Mouse (Mus musculus): Measurements from ENCODE around the gene Meiob. TPM values are rescaled to one million over a fixed set of nuclear protein-coding genes. Genes with fewer than 3 reads are reported as not detected.

Meiob gene
- 0.14 TPM in 2 replicates for polyA plus RNA-seq (2012)

DNA sequence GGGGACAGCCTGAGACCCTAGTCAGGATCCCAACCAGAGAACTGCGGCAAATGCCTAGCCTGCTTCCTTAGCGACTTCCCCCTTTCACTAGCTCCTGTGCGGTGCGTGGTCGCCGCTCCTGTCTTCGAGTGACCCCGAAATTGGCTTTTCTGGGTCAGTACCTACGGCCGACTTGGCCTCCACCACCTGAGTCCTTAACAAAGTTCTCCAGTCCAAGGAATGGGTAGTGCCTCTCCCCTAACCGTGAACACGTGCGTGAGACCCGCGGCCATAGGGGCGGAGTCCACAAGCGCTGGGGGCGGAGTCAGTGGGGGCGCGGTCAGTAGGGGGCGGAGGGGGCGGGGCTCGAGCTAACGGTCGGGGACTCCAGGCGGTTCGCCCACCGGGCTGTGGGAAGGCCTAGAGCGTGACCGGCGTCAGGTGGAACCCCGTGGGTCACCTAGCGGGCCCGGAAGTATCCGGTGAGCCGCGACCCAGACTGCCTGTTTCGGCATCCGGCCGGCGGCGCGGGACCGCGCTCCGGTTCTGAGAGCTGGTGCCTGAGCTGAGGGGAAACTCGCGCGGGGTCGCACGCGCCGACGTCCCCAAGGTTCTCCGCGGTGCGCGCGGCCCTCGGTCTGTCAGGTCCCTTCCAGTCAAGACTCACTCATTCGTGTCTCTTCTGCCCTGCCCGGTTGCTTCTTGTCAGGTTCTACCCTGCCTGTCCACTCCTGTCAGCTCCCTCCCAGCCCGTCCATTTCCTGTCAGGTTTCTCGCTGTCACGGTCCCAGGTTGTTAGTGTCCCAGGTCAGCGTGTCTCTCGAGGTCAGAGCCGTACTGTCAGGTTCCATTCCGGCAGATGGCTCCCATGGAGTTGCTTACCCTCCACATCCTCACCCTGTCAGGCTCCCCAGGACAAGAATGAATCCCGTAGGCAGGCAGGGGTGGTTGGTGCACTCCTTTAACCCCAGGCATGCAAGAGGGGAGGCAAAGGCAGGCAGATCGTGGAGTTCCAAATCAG, at the start of gene Meiob:
TSS of gene Meiob (plus strand) at position 338 of the 1,000 bp plus-strand sequence.
- TF ChIP-seq GATA1 (IDR thresholded peaks at IDR 0.05; ENCODE audit: low read length) = no peak

DNA sequence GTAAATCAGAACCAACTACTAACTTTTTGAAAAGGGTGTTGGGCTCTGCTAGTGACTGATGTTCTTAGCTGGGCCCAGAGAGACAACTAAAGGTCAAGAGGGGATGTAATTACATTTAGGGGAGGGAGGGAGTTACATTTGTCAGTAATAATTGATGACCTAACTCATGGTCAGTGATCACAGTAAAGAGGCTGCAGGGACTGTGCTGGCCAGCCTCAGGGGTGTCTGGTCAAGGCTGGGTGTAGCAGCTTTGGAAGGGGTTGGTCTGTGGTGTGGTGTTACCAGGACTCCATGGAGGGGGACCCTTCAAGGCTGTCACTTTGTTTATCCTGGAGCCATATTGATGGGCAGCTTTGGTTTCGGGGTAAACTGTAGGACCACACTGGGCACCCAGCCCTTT, 46.7 kb upstream of the Meiob start:
- no peak for TF ChIP-seq GATA1 (IDR thresholded peaks at IDR 0.05; ENCODE audit: low read length)

DNA sequence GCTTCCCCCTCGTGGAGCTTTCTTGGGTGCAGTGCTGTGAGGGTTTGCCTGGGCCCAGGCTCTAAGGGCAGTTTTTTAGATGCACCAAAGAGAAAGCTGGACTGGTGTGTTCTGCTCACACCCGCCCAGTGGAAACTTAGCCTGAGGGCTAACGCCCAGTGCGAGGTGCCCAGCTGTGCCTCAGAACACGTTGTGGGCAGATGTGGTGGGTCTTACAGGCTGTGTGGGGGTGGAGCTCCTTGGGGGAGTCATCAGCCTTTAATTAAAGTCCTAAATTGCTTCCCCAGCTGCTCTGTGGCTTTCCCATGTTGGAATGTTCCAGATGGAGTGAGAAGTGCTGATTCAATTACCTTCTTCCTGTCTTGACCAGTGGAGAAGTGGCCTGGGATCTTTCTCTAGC, 43.0 kb upstream of the Meiob start:
- TF ChIP-seq GATA1 (IDR thresholded peaks at IDR 0.05; ENCODE audit: low read length) = no peak

DNA sequence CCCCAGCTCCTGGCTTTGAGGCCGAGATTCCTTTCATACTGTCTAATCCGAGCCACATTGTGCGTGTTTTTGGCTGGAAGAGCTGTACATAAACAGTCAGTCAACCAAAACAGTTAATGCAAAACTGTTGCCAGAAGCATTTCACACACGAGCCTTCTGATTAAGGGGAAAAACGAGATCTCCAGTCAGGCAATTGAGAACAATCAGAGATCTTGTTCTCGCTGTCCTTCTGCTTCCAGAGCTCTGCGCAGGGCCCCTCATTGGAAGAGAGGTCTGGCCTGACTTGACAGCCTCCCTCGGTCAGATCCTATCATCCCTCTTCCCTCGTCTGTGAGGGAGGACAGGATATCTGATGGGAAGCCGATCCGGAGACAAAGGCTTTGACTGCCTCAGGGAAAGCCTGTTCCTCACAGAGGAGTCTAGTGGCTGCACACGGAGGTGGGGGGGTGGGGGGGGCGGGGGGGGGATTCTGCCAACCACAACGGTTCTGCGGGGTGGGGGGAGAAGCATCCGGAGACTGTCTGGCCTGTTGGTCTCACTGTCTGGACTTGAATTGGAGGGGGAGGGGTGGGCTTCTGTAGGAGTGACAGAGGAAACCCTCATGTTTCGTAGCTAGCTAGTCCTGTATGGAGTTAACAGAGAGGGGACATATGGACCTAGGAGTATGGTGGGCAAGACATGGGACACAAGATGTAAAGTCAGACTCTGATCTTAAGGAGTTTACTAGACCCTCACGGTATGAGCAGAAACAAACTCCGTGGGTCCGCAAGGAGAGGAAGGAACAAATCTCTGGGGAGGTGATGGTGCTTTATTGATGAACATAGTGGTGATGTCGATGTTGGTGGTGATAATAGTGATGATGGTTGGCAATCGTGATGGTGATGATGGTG, 38.8 kb upstream of the Meiob start:
- TF ChIP-seq GATA1 (IDR thresholded peaks at IDR 0.05; ENCODE audit: low read length) = no peak

DNA sequence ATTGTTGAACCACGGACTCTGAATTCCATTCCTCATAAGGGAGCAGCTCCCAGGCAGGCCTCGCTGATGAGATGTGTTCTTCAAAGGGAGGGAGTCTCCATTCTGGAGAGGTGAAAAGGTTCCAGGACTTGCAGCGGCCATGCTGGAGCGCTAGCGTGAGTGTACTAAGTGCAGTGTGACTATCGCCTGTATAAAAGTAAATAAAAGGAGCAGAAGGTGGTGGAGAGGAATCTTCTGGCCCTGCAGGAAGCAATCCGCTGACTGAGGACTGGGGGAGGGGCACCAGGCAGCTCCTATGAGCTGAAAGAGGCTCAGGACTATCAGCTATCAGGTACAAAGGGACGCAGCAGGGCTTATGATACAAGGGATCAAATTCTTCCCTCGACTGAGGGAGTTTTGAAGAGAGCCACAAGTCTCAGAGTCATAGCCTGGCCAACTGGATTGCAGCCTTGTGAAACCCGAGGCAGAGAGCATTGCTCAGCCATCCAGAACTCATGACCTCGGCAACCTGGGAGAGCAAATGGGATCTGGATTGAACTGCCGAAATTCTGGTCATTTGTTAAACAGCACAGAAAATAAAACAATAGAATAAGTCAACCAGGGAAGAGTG, 37.7 kb upstream of the Meiob start:
- TF ChIP-seq GATA1 (IDR thresholded peaks at IDR 0.05; ENCODE audit: low read length) = no peak

DNA sequence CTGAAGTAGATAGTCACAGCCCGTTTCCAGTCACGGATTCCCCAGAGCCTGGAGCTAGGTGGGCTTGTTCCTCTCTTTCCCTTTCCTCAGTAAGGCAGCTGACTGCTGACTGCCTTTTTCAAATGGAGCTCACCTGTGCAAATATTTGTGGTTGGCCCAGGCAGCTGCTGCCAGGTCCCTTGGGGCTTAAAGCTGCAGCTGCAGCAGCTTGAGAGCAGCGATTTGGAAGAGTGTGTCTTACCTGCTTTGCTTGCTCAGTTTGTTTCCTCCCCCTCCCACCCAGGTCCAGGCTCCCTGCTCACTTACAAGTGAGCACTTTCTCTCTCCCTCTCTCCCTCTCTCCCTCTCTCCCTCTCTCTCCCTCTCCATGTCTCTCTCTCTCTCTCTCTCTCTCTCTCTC, 34.9 kb upstream of the Meiob start:
- no peak for TF ChIP-seq GATA1 (IDR thresholded peaks at IDR 0.05; ENCODE audit: low read length)

DNA sequence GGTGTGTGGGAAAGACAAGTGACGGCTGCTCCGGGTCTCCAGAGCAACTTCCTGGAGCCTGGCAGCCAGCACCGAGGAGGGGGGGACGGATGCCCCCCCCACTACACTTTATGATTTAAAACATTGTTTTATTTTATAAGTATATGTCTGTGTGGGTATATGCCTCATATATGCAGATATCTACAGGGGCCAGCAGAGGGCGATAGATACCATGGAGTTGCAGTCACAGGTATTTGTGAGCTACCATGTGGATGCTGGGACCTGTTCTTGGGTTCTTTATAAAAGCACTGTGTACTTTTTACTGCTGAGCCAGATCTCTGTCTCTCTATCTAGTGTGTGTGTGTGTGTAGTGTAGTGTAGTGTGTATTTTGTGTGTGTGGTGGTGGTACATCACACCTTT, 30.8 kb upstream of the Meiob start:
- no peak for TF ChIP-seq GATA1 (IDR thresholded peaks at IDR 0.05; ENCODE audit: low read length)

DNA sequence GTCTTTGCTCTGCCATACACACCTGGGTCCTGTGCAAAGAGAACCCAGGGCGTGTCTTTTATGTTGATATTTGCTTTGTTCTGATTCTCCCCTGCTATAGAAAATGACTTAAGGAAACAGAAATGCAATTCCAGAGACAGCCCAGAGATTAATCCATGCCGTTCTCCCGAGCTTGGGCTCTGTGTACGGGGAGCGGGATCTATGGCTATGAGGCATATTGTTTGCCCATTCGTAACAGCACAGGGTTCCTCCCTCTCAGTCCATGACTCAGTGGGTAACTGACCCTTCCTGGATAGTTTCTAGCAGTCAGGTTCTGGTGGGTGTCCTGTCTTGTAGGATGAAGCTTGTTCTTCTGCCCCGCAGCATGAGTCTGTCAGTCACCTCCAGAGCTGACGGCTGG, 28.9 kb upstream of the Meiob start:
- TF ChIP-seq GATA1 (IDR thresholded peaks at IDR 0.05; ENCODE audit: low read length) = no peak

DNA sequence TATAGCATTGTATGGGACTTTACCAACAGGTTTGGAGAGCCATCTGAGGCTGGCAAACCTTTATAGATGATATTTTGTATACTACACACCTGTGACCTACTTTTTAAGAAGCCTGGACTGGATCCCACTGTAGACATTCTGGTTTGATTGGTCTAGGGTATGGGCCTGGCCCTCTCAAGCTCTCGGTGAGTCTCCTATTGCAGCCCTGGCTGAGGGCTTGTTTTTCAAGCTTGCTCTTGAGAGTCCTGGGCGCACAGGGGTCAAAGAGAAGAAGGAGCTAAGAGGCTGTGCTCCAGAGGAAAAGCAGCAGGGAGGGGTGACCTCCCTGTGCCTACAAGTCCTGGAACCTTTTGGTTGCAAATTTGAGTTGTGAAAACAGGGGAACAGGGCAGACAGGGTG, 27.0 kb upstream of the Meiob start:
- no peak for TF ChIP-seq GATA1 (IDR thresholded peaks at IDR 0.05; ENCODE audit: low read length)

DNA sequence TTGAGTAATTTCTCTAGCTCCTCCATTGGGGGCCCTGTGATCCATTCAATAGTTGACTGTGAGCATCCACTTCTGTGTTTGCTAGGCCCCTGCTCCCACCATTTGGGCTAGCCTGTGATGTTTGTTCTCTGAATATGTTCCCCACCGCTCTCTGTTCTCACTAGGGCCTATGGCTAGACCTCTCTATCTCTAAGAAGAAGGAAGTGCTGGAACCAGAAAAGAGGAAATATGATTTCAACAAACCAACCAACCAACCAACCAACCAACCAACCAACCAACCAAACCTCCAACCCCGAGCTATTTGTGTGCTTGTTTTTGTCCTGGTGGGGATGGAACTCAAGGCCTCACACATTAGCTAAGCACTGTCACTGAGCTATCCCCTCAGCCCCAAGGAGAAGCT, 23.3 kb upstream of the Meiob start:
- no peak for TF ChIP-seq GATA1 (IDR thresholded peaks at IDR 0.05; ENCODE audit: low read length)

DNA sequence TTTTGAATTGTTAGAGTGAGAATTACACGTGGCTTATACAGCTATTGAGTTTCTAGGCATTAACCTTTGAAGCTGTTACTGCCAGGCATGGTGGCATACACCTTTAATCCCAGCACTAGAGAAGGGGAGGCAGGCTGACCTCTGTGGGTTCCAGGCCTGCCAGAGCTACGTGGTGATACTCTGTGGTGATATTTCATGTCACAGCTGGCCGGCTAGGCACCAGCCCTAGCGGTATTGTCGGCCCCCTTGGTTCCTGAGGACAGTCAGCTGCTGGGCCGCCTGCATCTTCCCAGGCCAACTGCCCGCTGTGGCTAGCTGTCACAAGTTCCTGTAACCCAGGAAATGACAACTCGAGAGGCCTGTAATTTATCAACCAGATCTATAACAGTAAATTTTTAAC, 11.9 kb upstream of the Meiob start:
- no peak for TF ChIP-seq GATA1 (IDR thresholded peaks at IDR 0.05; ENCODE audit: low read length)

DNA sequence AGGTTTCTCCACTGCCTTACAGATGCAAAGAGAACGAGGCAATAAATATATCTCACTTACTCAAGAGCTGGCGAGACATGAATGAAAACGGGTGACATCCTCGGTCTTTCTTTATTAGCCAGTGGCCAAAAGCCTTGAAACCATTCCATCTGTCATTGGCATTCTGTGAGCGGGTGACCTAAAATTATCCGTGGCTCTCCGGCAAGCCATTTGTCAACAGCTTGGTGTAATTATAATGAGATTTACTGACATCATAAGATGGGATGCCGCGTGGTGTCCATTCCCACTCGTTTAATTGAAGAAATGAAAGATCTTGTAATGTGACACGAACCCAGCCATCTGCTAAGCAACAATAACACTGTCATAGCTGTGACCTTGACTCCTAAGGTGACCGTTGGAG, 9.3 kb upstream of the Meiob start:
- TF ChIP-seq GATA1 (IDR thresholded peaks at IDR 0.05; ENCODE audit: low read length) = no peak

DNA sequence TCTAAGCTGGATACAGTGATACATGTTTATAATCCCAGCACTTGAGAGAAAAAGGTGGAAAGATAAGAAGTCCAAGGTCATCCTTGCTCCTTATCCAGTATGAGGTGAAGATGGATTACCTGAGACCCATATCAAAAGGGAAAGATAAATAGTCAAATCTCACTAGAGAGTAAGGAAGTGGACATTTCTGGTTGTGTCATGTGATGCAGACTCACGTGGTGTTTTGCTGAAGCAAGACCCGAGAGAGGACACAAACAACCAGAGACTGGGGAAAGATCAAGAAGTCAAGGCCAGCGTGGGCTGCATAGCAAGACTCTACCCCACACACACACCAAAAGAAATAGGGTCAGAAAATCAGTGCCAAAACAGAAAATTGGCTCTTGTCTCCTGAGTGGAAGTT, 7.1 kb upstream of the Meiob start:
- TF ChIP-seq GATA1 (IDR thresholded peaks at IDR 0.05; ENCODE audit: low read length) = no peak

DNA sequence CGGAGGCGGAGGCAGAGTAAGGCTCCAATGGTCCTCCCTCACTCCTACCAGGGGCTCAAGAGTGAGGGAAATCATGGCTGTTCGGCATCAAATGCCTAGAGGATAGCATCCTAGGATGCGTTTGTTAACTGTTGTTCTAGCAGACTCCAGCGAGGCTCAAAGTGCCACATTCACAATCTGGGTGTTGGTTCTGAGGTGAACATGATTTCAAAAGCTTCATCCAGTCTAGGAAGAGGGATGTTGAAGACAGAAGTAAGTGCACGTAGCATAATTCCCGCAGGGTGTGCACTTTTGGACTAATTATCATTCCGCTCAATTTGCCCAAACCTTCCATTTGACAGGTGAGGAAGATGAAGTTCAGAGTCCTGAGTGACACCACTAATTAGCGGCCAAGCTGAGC, 5.9 kb upstream of the Meiob start:
- no peak for TF ChIP-seq GATA1 (IDR thresholded peaks at IDR 0.05; ENCODE audit: low read length)

DNA sequence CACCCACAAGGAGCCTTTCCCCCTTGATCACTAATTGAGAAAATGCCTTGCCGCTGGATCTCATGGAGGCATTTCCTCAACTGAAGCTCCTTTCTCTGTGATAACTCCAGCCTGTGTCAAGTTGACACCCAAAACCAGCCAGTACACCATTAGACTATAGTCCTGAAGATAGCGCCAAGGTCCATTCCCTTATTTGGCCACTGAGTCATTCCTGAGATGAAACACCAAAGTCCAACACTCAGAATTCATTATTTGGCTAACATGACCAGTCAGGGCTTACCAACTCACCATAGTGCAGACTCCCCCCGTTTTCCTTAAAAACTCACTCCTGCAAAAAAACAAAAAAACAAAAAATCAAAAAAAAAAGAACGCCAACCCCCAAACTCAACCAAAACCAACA, 4.6 kb upstream of the Meiob start:
- TF ChIP-seq GATA1 (IDR thresholded peaks at IDR 0.05; ENCODE audit: low read length) = no peak

DNA sequence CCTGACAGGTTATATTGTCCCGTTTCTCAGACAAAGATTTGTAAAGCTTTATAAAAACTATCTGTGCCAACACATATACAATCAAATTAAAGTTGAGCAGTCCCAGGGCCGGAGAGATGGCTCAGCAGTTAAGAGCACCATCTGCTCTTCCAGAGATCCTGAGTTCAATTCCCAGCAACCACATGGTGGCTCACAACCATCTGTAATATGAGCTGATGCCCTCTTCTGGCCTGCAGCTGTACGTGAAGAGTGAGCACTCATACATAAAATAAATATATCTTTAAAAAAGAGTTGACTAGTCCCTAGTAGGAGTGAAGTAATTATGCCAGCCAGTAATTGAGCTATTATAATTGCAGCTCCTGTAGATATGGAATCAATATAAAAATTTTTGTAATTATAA, 3.6 kb upstream of the Meiob start:
- TF ChIP-seq GATA1 (IDR thresholded peaks at IDR 0.05; ENCODE audit: low read length) = no peak

Data from G1E-ER4 (cell line).